Mouse (Mus musculus) heart, adult 18-20 months (tissue): ENCODE results near the gene Brpf3. TPM values are rescaled to one million over a fixed set of nuclear protein-coding genes. Genes with fewer than 3 reads are reported as not detected.
"Not testable (repeated sequence)": the region's sequence is repeated elsewhere in the genome, so short reads cannot be mapped to it uniquely, and the experiment has no call there.

Experiments
- DNase-seq, 2 experiments: peaks; one replicate each; pipeline ENCODE4 v3.0.0; 2021 to 2022; ENCODE audit warnings: mixed read lengths in 1 of 2
- long read RNA-seq, 2 experiments: library from polyadenylated mRNA; stranded (forward); transcript quantifications; one replicate each; pipeline ENCODE4 v2.0.0; 2021
- total RNA-seq, 2 experiments: library from RNA; stranded (reverse); gene quantifications; 2 replicates each; pipeline ENCODE4 v1.2.3; 2021

Gene Brpf3
- 10 to 100 TPM; 14.8 to 19.6 TPM for total RNA-seq
- long read RNA-seq, experiment 1, full-length matches to known transcripts = 1 of 1 reads
- long read RNA-seq, experiment 1, partial matches to known transcripts = 0 of 1 reads
- long read RNA-seq, experiment 1, other reads (novel, unspliced or antisense) = 0 of 1 reads
- long read RNA-seq, experiment 2, partial matches to known transcripts = 1 of 1 reads
- long read RNA-seq, experiment 2, other reads (novel, unspliced or antisense) = 0 of 1 reads

DNA sequence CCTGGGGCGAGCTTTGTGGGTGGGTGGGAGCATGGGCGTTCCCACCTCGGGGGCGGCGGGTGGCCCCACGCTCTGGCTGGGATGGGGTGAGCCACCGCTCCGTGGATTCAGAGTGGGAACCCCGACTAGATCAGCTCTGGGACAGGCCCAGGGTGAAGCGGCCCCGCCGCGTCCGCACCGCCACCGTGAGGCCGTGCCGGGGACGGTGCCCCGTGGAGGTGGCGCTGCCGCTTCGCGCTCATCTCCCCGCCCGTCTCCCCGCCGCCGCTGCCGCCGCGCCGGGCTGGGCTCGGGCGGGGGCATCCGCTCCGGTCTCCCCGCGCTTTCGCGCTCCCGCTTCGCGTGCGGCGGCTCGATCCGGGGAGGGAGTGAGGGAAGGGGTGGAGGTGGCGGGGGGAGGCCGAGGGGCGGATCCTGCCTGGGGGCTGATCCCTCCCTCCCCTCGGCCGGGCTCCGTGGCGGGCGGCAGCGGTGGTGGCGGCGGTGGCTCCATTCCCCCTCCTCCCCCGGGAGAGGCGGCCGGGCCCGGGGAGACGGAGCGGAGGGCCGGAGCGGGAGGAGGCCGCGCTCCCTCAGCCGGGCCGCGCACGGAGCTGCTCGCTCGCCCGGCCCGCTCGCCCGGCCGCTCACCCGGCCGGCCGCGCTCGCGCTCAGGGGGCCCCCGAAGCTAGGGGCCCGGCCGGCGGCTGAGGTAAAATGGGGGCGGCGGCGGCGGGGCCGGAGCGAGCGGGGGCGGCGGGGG, at the start of gene Brpf3:
Gene Brpf3 (plus strand): TSS at position 420 of the 742 bp plus-strand sequence.
- DNase-seq = peak; percentile 83 to 88

GRCm38 (mm10) chr17:28756447-28756846, 44.4 kb upstream of the Brpf3 start:
- DNase-seq = no peak

DNA sequence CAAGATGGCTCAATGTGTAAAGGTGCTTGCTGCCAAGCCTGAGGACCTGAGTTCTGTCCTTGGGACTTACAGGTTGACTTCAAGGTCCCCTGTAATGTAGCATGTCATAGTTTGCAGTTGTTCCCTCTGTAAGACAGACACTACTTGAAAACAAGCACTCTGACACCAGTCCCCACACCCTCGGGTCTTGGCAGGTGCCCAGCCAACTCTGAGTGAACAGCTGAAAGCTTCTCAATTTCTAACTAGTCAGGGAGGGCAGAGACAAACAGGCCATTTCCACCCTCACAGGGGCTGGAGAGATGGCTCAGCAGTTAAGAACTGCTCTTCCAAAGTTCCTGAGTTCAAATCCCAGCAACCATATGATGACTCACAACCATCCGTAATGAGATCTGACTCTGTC, 43.4 kb upstream of the Brpf3 start:
- DNase-seq = no peak

DNA sequence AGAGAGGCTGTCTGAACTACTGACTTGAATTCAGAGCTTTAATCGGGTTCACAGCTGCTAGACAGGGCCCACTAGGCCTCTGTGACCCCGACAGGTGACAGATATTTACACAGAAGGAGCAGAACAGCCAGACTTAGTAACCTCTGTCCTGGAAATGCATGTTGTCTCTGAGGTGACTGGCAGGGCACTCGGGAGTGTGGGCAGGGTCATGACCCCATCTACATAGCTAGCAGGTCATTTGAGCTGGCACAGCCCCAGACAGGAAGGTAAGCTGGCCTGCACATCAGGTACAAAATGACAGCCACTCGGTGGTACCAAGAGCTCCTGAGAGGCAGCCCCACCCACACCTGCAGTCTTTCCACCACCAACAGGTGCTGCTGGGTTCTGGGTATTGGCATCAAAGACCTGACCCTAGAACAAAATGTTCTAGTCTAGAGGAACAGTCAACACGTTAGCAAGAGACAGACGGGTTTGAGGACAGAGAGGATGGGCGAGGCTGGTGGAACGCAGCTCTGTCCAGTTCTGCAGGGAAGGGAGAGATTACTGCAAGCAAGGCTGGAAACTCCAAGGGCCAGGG, 40.1 kb upstream of the Brpf3 start:
- no peak for DNase-seq

DNA sequence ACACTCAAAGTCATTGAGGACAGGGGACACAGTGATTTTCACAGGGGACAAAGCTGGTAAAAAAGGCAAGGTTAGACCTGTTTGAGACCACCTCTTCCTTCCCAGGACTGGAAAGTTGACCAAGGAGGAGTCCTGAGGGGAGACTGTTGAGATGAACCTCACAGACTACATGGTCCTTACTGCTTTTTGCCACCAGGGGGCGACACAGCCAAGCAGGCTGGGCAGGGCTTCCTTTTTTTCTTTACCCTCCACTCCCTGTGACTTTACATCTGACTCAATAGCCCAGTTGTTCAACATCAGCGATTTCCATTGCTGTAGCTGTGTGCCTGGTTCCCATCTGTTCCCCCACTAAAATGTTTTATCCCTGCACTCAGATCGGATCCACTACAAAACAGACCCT, 39.0 kb upstream of the Brpf3 start:
- DNase-seq = peak; percentile 77 to 87

GRCm38 (mm10) chr17:28766203-28766602, 34.7 kb upstream of the Brpf3 start:
- DNase-seq = no peak

DNA sequence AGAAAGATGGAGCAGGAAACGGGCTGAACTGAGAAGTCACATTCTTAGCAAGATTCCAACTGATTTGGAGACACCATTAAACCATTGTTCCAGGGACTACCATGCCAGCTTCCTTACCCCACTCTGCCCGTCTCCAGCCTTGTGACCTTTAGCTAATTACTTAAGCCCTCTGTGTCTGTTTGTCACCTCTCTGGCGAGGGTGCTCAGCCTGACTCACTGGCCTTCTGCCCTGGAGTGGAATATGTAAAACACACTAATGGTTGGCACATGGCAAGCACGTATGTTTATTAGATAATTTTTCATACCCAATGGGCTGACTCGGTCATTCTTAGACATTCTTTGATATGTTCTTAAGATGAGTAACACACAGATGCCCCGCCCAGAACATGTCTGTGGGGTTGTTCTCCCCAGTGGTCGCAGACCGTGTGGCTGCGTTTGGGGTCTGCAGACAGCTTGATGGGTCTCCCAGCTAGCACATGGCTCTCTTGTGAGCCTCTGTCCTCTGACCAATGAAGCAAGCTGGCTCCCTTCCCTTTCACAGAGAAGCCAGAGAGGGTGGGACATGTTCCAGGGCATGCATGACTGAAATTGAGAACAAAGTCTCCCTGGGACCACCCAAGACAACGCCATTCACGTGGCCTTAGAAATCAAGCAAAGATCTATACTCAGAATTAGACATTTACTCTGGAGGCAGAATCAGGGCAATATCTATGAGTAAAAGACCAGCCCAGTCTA, 33.9 kb upstream of the Brpf3 start:
- no peak for DNase-seq

GRCm38 (mm10) chr17:28769121-28769874, 31.6 kb upstream of the Brpf3 start, which contains the start of gene Mapk13:
Gene Mapk13, plus strand, starts transcription at chr17:28769297.
- peak; percentile 24 to 36 for DNase-seq

GRCm38 (mm10) chr17:28769875-28770421, 30.9 kb upstream of the Brpf3 start:
- DNase-seq = peak in 1 of 2 experiments; percentile 23

GRCm38 (mm10) chr17:28771289-28771688, 29.6 kb upstream of the Brpf3 start:
- DNase-seq = no peak

- not testable (repeated sequence) for DNase-seq
These were observed 26.6 kb upstream of the Brpf3 start for GRCm38 (mm10) chr17:28774303-28774702.

DNA sequence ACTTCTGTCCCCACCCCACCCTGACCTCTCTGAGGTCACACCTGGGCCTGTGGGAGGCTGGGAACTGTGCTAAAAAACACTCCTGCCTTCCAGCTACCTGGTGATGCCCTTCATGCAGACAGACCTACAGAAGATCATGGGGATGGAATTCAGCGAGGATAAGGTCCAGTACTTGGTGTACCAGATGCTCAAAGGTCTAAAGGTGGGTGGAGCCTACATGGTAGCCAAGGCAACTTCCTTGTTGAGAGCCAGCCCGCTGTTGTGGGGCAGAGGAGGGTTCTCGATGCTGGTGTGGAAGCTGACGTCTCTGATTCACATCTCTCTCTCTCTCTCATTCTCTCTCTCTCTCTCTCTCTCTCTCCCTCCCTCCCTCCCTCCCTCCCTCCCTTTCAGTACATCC, 25.7 kb upstream of the Brpf3 start:
- no peak for DNase-seq

- DNase-seq = no peak
These were observed 24.1 kb upstream of the Brpf3 start for GRCm38 (mm10) chr17:28776817-28777216.

DNA sequence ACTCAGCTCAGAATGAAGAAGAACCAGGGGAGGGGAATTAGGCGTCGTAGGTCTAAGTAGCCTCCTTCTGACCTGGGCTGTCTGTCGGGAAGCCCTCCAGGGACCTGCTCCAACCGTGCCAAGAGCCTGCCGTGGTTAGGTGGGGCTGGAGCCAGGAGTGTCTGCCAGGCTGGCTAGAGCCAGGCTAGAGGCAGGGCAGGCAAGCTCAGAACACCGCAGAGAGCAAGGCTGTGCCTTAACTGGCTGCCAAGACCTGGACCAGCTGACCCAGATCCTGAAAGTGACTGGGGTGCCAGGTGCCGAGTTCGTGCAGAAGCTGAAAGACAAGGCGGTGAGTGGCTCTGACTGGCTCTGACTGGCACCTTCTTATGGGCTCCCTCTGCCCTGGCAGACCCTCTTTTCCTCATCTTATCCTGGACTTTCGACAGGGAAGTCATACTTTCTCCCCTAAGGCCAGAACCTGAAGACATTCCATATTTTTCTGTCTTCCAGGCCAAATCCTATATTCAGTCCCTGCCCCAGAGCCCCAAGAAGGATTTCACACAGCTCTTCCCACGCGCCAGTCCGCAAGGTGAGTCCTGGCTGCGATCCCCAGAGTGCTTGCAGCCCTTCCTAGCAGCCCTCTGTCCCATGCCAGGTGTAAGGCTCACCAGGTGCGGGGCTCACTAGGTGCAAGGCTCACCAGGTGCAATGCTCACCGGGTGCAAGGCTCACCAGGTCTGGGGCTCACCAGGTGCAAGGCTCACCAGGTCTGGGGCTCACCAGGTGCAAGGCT, 23.5 kb upstream of the Brpf3 start:
- DNase-seq = peak; percentile 70 to 85

DNA sequence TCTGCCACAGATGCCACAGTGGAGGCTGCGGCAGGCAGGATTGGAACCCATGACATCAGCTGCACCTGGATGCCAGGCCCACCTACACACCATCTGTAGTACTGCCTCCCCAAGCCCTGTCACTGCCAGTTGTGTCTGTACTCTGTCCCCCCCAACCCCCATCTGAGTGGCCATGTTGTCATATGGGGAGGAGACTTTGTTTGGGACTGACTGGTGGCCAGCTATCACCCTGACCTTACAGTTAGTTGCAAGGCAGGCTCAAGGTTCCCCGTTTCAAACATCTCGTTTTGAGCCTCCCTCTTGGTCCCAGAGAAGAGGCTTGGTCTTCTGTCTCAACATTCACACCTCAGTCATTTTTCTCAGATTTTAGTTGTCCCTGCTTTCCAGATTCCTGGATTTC, 21.2 kb upstream of the Brpf3 start:
- DNase-seq = no peak

DNA sequence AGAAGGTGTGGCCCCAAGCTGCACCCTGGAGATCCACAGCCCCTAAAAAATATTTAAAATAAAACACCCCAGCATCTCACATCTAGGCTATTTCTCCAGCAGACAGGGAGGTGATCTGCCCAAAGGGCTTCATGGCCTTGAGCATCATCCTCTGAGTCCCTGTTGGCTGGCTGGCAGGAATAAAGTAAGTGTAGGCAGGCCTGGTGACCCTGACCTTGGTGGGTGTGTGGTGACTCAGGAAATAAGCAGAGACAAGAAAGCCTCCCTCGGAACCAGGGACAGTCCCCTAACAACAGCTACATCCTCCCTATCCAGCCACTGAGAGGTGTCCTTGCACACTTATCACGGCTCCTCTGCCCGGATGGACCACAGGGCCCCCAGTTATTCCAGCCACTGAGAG, 20.1 kb upstream of the Brpf3 start:
- DNase-seq = no peak

GRCm38 (mm10) chr17:28781290-28782045, 19.4 kb upstream of the Brpf3 start:
- DNase-seq = peak; percentile 33 to 52

DNA sequence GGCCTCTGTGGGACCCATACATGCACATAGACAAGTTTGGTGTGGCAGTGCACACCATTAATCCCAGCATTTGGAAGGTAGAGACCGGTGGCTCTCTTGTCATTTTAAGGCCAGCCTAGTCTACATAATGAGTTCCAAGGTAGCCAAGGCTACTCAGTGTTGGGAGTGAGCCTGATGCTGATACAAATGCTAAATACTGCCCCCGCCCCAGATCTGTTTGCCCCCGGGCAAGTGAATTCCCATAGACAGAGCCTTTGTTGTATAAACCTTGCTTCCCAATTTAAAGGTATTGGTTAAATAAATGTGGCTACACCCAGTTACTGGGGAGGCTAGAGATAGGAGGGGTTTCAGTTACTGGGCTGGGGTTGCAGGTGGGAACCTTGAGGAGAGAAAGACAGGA, 15.9 kb upstream of the Brpf3 start:
- no peak for DNase-seq

GRCm38 (mm10) chr17:28787507-28787906, 13.4 kb upstream of the Brpf3 start:
- no peak for DNase-seq

- DNase-seq = no peak
These were observed 3.9 kb upstream of the Brpf3 start for GRCm38 (mm10) chr17:28797031-28797430.
